Mouse (Mus musculus): ENCODE data around the gene Zfyve28.

DNA sequence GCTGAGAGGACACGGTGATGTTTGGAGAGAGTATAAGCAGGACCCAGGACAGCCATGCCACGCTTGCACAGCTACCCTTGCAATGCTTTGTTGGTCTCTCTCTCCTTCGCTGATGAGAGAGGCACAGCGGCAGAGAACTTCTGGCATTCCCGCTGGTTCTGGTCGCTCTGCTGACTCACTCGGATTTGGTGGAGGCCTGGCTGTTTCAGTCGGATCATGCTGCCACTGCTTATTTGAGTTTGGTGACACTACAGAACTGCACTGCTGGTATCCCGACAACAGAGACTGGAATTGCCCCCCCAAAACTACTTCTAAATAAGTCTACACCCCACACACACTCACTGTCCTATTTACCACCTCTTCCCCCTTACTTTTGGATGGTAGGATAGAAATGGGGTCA lies 9.0 kb downstream of the Zfyve28 start:
- TF ChIP-seq CTCF (IDR thresholded peaks at IDR 0.05; ENCODE audit: insufficient read depth, low read length) (no peak), POLR2A (IDR thresholded peaks at IDR 0.05; ENCODE audit: borderline replicate concordance, extremely low read depth, low read depth, low read length) (no peak)

Data from lung, adult 2 months (tissue).